Mouse (Mus musculus) stomach, embryonic 15.5 days (tissue): Measurements from ENCODE around the gene Scyl2. TPM values are rescaled to one million over a fixed set of nuclear protein-coding genes. Genes with fewer than 3 reads are reported as not detected.

ENCODE experiments used
- ATAC-seq: fragments of 200-750 bp; cut with Nextera tagmentation; 2 replicates; pipeline ENCODE4 v1.8.0; 2017; ENCODE audit warnings: low read depth, moderate number of reproducible peaks, moderate TSS enrichment; ENCODE audit not compliant: insufficient read depth, low FRiP score
- H3K27ac ChIP-seq: fragments of 300-500 bp; sonication (generic); 2 replicates; pipeline ENCODE4 v1.5.1; 2015; ENCODE audit warnings: mild to moderate bottlenecking, inconsistent platforms
- H3K27me3 ChIP-seq: fragments of 300-500 bp; sonication (generic); replicated peaks from 2 replicates; pipeline ENCODE4 v1.6.1; 2015; ENCODE audit warnings: inconsistent platforms
- H3K36me3 ChIP-seq: fragments of 300-500 bp; sonication (generic); 2 replicates; pipeline ENCODE4 v1.6.1; 2015; ENCODE audit warnings: inconsistent platforms
- H3K4me1 ChIP-seq: fragments of 300-500 bp; sonication (generic); 2 replicates; pipeline ENCODE4 v1.6.1; 2015; ENCODE audit warnings: inconsistent platforms
- H3K4me2 ChIP-seq: fragments of 300-500 bp; sonication (generic); 2 replicates; pipeline ENCODE4 v1.6.1; 2015; ENCODE audit warnings: mild to moderate bottlenecking, inconsistent platforms
- H3K4me3 ChIP-seq: fragments of 300-500 bp; sonication (generic); replicated peaks from 2 replicates; pipeline ENCODE4 v1.5.1; 2015; ENCODE audit warnings: inconsistent platforms
- H3K9ac ChIP-seq: fragments of 300-500 bp; sonication (generic); 2 replicates; pipeline ENCODE4 v1.6.1; 2015; ENCODE audit warnings: inconsistent platforms
- H3K9me3 ChIP-seq: fragments of 300-500 bp; sonication (generic); 2 replicates; pipeline ENCODE4 v1.6.1; 2016; ENCODE audit warnings: inconsistent platforms
- WGBS: fragments of 180-500 bp; shearing (Covaris S2); methylation state at CpG from one replicate; pipeline ENCODE4 v1.1.7; 2015; 5-methylcytosine and 5-hydroxymethylcytosine counted together
- polyA plus RNA-seq: library from polyadenylated mRNA; unstranded; fragments of >200 nt; fragmentation: Nextera tagmentation; extraction: Ambion mirVana; gene quantifications from 2 replicates; pipeline ENCODE4 v1.2.1, GENCODE M21; 2015

Scyl2 gene
- polyA plus RNA-seq, 1 experiment from 2014 or later, result 7.1 TPM

GRCm38 (mm10) chr10:89633121-89633520, 53.0 kb downstream of the Scyl2 start:
- no peaks in the 10 kb centered on the region for H3K4me1 ChIP-seq
- no peak overlapping the region for H3K4me2 ChIP-seq
- ATAC-seq, result no peak
- no peak overlapping the region for H3K9ac ChIP-seq
- 87% methylated on average over 4 of the region's 4 CpGs for WGBS
- no peak overlapping the region for H3K4me3 ChIP-seq
- no peaks in the 10 kb centered on the region for H3K27me3 ChIP-seq
- no peak overlapping the region for H3K27ac ChIP-seq
- H3K9me3 ChIP-seq, result no peaks in the 10 kb centered on the region
- H3K36me3 ChIP-seq, result no peaks in the 10 kb centered on the region

GRCm38 (mm10) chr10:89631831-89632230, 54.3 kb downstream of the Scyl2 start:
- no peak for ATAC-seq
- no peaks in the 10 kb centered on the region for H3K4me1 ChIP-seq
- no peak overlapping the region for H3K4me3 ChIP-seq

GRCm38 (mm10) chr10:89630564-89630963, 55.5 kb downstream of the Scyl2 start:
- Histone ChIP-seq H3K36me3 (no peaks in the 10 kb centered on the region), H3K27me3 (no peaks in the 10 kb centered on the region), H3K9ac (no peak overlapping the region), H3K9me3 (no peaks in the 10 kb centered on the region), H3K27ac (no peak overlapping the region), H3K4me1 (no peaks in the 10 kb centered on the region), H3K4me3 (no peak overlapping the region), H3K4me2 (no peak overlapping the region)
- no peak for ATAC-seq
- 95% methylated on average over 1 of the region's 1 CpGs for WGBS

More at GRCm38 (mm10) chr10:89631831-89632230, 54.3 kb downstream of the Scyl2 start:
- no peak overlapping the region for H3K9ac ChIP-seq
- H3K27ac ChIP-seq, result no peak overlapping the region
- 47% methylated on average over 5 of the region's 5 CpGs for WGBS
- no peak overlapping the region for H3K4me2 ChIP-seq
- no peaks in the 10 kb centered on the region for H3K36me3 ChIP-seq
- no peaks in the 10 kb centered on the region for H3K27me3 ChIP-seq
- no peaks in the 10 kb centered on the region for H3K9me3 ChIP-seq

- no peaks in the 10 kb centered on the region for H3K27me3 ChIP-seq
- H3K9me3 ChIP-seq, result no peaks in the 10 kb centered on the region
- no peaks in the 10 kb centered on the region for H3K4me1 ChIP-seq
- H3K4me3 ChIP-seq, result no peak overlapping the region
- WGBS, result 31% methylated on average over 3 of the region's 3 CpGs
- H3K27ac ChIP-seq, result no peak overlapping the region
- no peak for ATAC-seq
- H3K9ac ChIP-seq, result no peak overlapping the region
- no peak overlapping the region for H3K4me2 ChIP-seq
- H3K36me3 ChIP-seq, result no peaks in the 10 kb centered on the region
Measured at GRCm38 (mm10) chr10:89630052-89630451, 56.0 kb downstream of the Scyl2 start.

GRCm38 (mm10) chr10:89626714-89627113, 59.4 kb downstream of the Scyl2 start:
- Histone ChIP-seq H3K9me3 (no peaks in the 10 kb centered on the region), H3K9ac (no peak overlapping the region), H3K4me1 (no peaks in the 10 kb centered on the region), H3K4me2 (no peak overlapping the region), H3K27me3 (no peaks in the 10 kb centered on the region), H3K27ac (no peak overlapping the region), H3K36me3 (no peaks in the 10 kb centered on the region), H3K4me3 (no peak overlapping the region)
- 81% methylated on average over 2 of the region's 2 CpGs for WGBS
- ATAC-seq, result no peak

- no peak overlapping the region for H3K4me3 ChIP-seq
- no peaks in the 10 kb centered on the region for H3K9me3 ChIP-seq
- H3K4me1 ChIP-seq, result no peaks in the 10 kb centered on the region
- WGBS, result 76% methylated on average over 2 of the region's 2 CpGs
- H3K27ac ChIP-seq, result no peak overlapping the region
- no peak for ATAC-seq
- no peaks in the 10 kb centered on the region for H3K27me3 ChIP-seq
- H3K4me2 ChIP-seq, result no peak overlapping the region
- no peak overlapping the region for H3K9ac ChIP-seq
- H3K36me3 ChIP-seq, result no peaks in the 10 kb centered on the region
Measured at GRCm38 (mm10) chr10:89624196-89624595, 61.9 kb downstream of the Scyl2 start.

DNA sequence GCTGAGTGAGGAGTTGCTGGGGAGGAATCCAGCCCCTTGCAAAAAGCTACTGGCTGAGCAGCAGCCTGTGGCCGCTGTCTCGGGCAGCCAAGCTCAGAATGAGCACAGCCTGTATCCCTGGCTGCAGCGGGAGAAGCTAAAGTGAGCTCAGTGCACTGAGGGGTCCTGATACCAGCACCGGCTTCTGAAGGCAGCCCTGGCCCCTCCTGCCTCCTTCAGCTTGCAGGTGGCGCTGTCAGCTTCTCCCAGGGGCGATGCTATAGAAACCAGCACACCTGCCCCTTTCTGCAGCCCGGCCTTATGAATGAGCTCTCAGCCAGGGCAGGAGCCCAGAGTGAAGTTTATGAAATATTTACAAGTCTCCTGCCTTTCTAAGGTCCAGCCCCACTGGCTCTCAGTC, 65.0 kb downstream of the Scyl2 start, which contains the start of gene Slc17a8:
Slc17a8 (minus strand) TSS at position 125 of the 400 bp plus-strand sequence.
- WGBS, result 29% methylated on average over 7 of the region's 7 CpGs
- no peaks in the 10 kb centered on the region for H3K4me1 ChIP-seq
- no peaks in the 10 kb centered on the region for H3K36me3 ChIP-seq
- H3K4me3 ChIP-seq, result no peak within 1 kb of the TSS
- H3K4me2 ChIP-seq, result no peak within 1 kb of the TSS
- no peak within 1 kb of the TSS for H3K9ac ChIP-seq
- H3K27me3 ChIP-seq, result no peaks in the 10 kb centered on the region
- no peak within 1 kb of the TSS for H3K27ac ChIP-seq
- H3K9me3 ChIP-seq, result no peaks in the 10 kb centered on the region
- no peak for ATAC-seq

- no peaks in the 10 kb centered on the region for H3K36me3 ChIP-seq
Measured at GRCm38 (mm10) chr10:89599311-89599710, 86.8 kb downstream of the Scyl2 start.

DNA sequence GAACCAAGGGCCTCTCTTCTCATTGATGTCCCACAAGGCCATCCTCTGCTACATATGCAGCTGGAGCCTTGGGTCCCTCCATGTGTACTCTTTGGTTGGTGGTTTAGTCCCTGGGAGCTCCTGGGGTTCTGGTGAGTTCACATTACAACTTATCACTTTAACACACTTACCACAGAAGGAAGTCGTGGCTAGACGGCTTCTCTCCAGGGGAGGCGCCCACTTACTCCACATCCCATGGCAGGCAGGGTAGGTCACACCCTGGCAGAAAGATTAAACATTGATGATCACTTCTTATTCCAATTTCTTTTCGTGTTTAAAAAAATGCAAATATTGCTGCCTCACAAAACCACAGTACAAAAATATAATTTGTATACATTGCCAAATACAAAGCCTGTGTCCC, 88.8 kb downstream of the Scyl2 start:
- Histone ChIP-seq H3K9ac (no peak overlapping the region), H3K9me3 (no peaks in the 10 kb centered on the region), H3K36me3 (no peaks in the 10 kb centered on the region), H3K27ac (no peak overlapping the region), H3K4me1 (no peaks in the 10 kb centered on the region), H3K27me3 (no peaks in the 10 kb centered on the region), H3K4me2 (no peak overlapping the region), H3K4me3 (no peak overlapping the region)
- WGBS, result 67% methylated on average over 4 of the region's 4 CpGs
- no peak for ATAC-seq

More at GRCm38 (mm10) chr10:89599311-89599710, 86.8 kb downstream of the Scyl2 start:
- 71% methylated on average over 5 of the region's 5 CpGs for WGBS
- Histone ChIP-seq H3K27ac (no peak overlapping the region), H3K9ac (no peak overlapping the region), H3K9me3 (no peaks in the 10 kb centered on the region), H3K4me1 (no peaks in the 10 kb centered on the region), H3K4me3 (no peak overlapping the region), H3K4me2 (no peak overlapping the region), H3K27me3 (no peaks in the 10 kb centered on the region)
- no peak for ATAC-seq

GRCm38 (mm10) chr10:89595935-89596334, 90.2 kb downstream of the Scyl2 start:
- WGBS, result 87% methylated on average over 5 of the region's 5 CpGs
- H3K4me3 ChIP-seq, result no peak overlapping the region
- H3K4me2 ChIP-seq, result no peak overlapping the region
- H3K9ac ChIP-seq, result no peak overlapping the region
- no peak for ATAC-seq
- H3K27ac ChIP-seq, result no peak overlapping the region
- H3K4me1 ChIP-seq, result no peaks in the 10 kb centered on the region
- no peaks in the 10 kb centered on the region for H3K9me3 ChIP-seq
- no peaks in the 10 kb centered on the region for H3K36me3 ChIP-seq
- H3K27me3 ChIP-seq, result no peaks in the 10 kb centered on the region

DNA sequence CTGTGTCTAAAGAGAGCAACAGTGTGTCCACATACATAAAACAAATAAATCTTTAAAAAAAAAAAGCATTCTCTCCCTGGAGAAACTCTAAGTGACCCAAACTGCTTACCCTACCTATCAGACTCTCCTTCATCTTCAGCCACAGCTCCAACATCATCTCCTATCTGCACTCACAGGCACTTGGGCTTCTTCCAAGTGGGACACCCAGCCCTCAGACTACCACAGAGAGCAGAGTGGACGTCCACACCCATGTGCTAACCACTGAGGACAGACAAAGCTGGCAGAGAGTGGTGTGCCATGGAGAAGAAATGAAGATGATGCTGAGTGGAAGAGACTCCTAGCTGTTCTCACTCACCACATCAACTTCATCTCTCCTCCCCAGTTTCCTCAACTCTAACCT, 90.6 kb downstream of the Scyl2 start:
- Histone ChIP-seq H3K36me3 (no peaks in the 10 kb centered on the region), H3K27ac (no peak overlapping the region), H3K27me3 (no peaks in the 10 kb centered on the region), H3K4me3 (no peak overlapping the region), H3K4me1 (no peaks in the 10 kb centered on the region), H3K4me2 (no peak overlapping the region), H3K9ac (no peak overlapping the region), H3K9me3 (no peaks in the 10 kb centered on the region)
- WGBS, result 63% methylated on average over 1 of the region's 1 CpGs
- ATAC-seq, result no peak

- Histone ChIP-seq H3K27me3 (no peaks in the 10 kb centered on the region), H3K36me3 (no peaks in the 10 kb centered on the region), H3K4me2 (no peak overlapping the region), H3K9ac (no peak overlapping the region), H3K27ac (no peak overlapping the region), H3K9me3 (no peaks in the 10 kb centered on the region), H3K4me1 (no peaks in the 10 kb centered on the region), H3K4me3 (no peak overlapping the region)
- WGBS, result 56% methylated on average over 4 of the region's 4 CpGs
- no peak for ATAC-seq
Measured at GRCm38 (mm10) chr10:89594309-89594708, 91.8 kb downstream of the Scyl2 start.

GRCm38 (mm10) chr10:89592797-89593196, 93.3 kb downstream of the Scyl2 start:
- no peak for ATAC-seq
- Histone ChIP-seq H3K36me3 (no peaks in the 10 kb centered on the region), H3K4me2 (no peak overlapping the region), H3K9ac (no peak overlapping the region), H3K9me3 (no peaks in the 10 kb centered on the region), H3K27ac (no peak overlapping the region), H3K27me3 (no peaks in the 10 kb centered on the region), H3K4me1 (no peaks in the 10 kb centered on the region), H3K4me3 (no peak overlapping the region)
- WGBS, result 72% methylated on average over 4 of the region's 4 CpGs
